Mouse (Mus musculus) gastrocnemius, postnatal 25 days (tissue): ENCODE results near the gene Otof. TPM values are rescaled to one million over a fixed set of nuclear protein-coding genes. Genes with fewer than 3 reads are reported as not detected.

ENCODE experiments used
- DNase-seq: peaks from one replicate; pipeline ENCODE4 v3.0.0; 2022
- total RNA-seq, 2 experiments: library from RNA; stranded (reverse); gene quantifications; 1 replicate in 1 of 2; 2 replicates in 1 of 2; pipeline ENCODE4 v1.2.3; 2021

Otof gene
- total RNA-seq, 2 experiments from 2014 or later, result 0.08 to 0.18 TPM

DNA sequence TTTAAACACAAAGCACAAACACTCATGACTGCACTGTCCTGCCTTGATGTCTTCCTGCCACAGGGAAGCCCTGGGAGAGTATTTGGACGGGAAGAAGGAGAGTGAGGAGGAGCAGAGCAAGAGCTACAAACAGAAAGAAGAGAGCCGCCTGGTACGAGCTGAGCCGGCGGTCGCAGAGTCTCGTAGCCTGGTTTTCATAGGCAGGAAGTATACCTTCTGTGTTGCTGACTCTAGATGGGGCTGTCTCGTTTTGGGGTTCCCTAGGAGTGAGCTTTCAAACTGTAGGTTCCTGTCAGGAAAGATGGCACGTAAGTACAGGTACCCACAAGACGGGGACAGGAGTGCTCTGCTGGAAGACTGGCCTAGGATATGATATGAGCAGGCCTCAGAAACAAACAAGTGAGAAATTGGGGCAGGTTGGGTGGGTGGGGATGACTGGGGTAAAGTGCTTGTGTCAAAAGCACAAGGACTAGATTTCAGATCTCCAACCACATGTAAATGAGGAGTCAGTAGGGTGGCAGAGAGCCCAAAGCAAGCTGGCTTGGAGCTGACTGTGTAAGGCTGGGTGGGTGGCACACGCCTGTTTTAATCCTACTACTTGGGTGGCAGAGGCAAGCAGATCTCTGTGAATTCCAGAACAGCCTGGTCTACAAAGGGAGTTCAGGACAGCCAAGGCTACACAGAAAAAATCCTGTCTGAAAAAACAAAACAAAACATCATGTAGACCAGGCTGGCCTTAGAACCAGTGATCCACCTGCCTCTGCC is 119.9 kb downstream of the Otof start:
- DNase-seq, result no peak

DNA sequence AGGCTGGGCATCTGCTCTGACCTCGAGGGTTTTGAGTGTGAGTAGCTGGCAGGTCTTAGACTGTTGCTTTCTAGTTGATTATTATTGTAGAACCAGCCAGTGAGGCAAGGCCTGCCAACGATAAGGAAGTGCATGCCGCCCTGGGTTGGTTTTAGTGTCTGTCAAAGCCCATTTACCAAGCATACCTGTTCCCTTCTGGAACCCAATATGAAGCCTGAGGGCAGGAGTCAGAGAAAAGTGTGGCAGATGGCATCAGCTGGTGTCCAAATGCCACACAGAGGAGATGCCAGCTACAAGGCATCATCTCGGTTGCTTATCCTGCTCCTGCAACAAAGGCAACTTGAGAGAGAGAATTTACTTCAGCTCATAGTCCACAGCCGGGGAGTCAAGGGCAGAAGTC is 120.9 kb downstream of the Otof start:
- DNase-seq, result no peak

Other genes with a start within 250 kb of the Otof start
- 10 to 100 TPM; 10.3 to 13.0 TPM for gene Selenoi, start 229.4 kb downstream of the Otof start, total RNA-seq
- gene Drc1, start 180.5 kb downstream of the Otof start, total RNA-seq, result not detected
- not detected for gene 1700001C02Rik, start 4.1 kb upstream of the Otof start, total RNA-seq
- gene Cib4, start 83.9 kb upstream of the Otof start, total RNA-seq, result not detected
- 1 to 10 TPM in 1 of 2 experiments, under 1 TPM in 1; 0.20 to 1.4 TPM for gene Kcnk3, start 126.2 kb upstream of the Otof start, total RNA-seq
- 10 to 100 TPM in 1 of 2 experiments, 1 to 10 TPM in 1; 9.5 to 12.0 TPM for gene Slc35f6, start 186.0 kb upstream of the Otof start, total RNA-seq
- 1 to 10 TPM; 3.2 to 6.5 TPM for gene Cenpa, start 204.8 kb upstream of the Otof start, total RNA-seq
- 1 to 10 TPM; 1.0 to 2.0 TPM for gene Dpysl5, start 249.6 kb upstream of the Otof start, total RNA-seq